Mouse (Mus musculus) testis, adult 2 months (tissue): Measurements from ENCODE around the gene Adipor1.
"Not testable (repeated sequence)": the region's sequence is repeated elsewhere in the genome, so short reads cannot be mapped to it uniquely, and the experiment has no call there.

Experiments
- CTCF ChIP-seq: fragments of 200-500 bp; IDR thresholded peaks from 2 replicates; pipeline ENCODE4 v1.5.1; 2012; ENCODE audit warnings: low read depth, mild to moderate bottlenecking, inconsistent platforms, low read length, moderate library complexity; ENCODE audit not compliant: control insufficient read depth, insufficient read depth, insufficient replicate concordance
- POLR2A ChIP-seq: fragments of 200-500 bp; IDR thresholded peaks from 2 replicates; pipeline ENCODE4 v1.6.1; 2012; ENCODE audit warnings: low read depth, mild to moderate bottlenecking, inconsistent platforms, low read length, moderate library complexity; ENCODE audit not compliant: control insufficient read depth

DNA sequence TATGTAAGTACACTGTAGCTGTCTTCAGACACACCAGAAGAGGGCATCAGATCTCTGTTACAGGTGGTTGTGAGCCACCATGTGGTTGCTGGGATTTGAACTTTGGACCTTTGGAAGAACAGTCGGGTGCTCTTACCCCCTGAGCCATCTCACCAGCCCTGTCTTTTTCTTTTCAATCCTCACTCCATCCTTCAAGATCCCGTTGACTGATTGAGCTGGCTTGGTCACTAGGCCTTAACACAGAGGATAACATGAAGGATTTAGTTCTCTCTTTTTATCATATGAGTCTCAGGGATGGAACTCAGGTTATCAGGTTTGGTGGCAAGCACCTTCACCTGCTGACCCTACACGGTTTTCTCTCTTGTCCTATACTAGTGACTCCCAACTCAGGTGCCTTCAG is 33.4 kb downstream of the Adipor1 start:
- TF ChIP-seq CTCF, POLR2A: not testable (repeated sequence)
